Comparison of ENCODE assay signal across 8 mouse cellular contexts in the genomic region with DNA sequence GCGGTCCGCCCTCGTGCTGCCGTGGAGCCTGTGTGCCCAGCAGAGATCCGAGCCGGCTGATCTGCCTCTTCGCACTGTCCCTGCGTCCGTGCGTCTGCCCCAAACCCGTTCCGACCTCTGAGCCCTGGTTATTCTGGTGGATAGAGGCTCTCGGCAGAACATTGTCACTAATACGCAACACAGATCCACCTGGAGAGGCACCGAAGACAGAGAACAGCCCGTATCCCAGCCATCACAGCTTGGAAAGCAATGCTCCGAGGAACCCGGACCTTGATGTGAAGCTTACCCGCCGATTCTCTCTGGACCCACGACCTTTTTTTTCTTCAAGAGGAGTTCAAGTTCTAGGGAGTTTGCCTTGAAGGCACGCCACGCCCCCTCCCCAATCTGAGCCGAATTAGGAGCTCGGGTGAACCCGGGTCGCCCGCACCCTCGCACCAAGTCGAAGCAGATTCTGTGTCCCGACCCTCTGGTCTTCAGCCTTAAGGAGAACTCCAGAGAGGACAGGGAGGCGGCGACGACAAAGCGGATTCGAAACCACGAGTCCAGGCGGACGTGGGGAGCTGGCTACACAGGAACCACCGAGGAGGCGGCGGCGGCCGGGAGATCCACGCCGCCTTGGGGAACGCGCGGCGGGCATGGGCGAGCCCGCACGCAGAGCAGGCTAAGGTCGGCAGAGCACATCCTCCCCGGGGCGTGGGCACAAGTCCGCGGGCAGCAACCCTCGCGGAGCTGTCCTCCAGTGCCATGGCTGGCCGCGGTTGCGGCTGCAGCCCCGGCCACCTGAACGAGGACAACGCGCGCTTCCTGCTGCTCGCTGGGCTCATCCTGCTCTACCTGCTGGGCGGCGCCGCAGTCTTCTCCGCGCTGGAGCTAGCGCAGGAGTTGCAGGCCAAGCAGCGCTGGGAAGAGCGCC. TPM values are rescaled to one million over a fixed set of nuclear protein-coding genes. Genes with fewer than 3 reads are reported as not detected.
A peak's percentile ranks its signal among the peaks of the same experiment; 100 is the strongest.
DNase-seq lines count a peak whose midpoint lies in the region; ATAC-seq and TF ChIP-seq lines count a peak whose summit lies in the region.

No protein-coding gene starts in this region.

- H3K27me3 ChIP-seq in forebrain, embryonic 11.5 days (ENCODE audit: control insufficient read depth, insufficient read depth, low read length) = peaks cover 46% of the 10 kb centered on the region
- H3K27me3 ChIP-seq in limb, embryonic 12.5 days = peaks cover 76% of the 10 kb centered on the region
- H3K27me3 ChIP-seq in midbrain, embryonic 13.5 days = peaks cover 78% of the 10 kb centered on the region
- peaks cover 32% of the 10 kb centered on the region for H3K27me3 ChIP-seq in stomach, postnatal 0 days (ENCODE audit: control insufficient read depth, insufficient read depth, low read length)

- peak overlapping the region; percentile 96 for H3K4me2 ChIP-seq in forebrain, embryonic 11.5 days (ENCODE audit: low read depth, low read length, severe bottlenecking)
- peak overlapping the region; percentile 91 for H3K4me2 ChIP-seq in limb, embryonic 12.5 days
- H3K4me2 ChIP-seq in midbrain, embryonic 13.5 days (replicated peaks) = peak overlapping the region; percentile 94
- H3K4me2 ChIP-seq in stomach, postnatal 0 days (replicated peaks; ENCODE audit: low read depth) = peak overlapping the region; percentile 78

- no peak for TF ChIP-seq CTCF in stomach, postnatal 0 days (IDR thresholded peaks at IDR 0.05; ENCODE audit: low read depth)

- no peak for TF ChIP-seq EP300 in stomach, postnatal 0 days (optimal IDR thresholded peaks at IDR 0.05)

- ATAC-seq in forebrain, embryonic 11.5 days (replicated peaks; ENCODE audit: low FRiP score) = peak; percentile 43
- peak; percentile 47; the same call in 1 of the 2 replicates for ATAC-seq in limb, embryonic 12.5 days (ENCODE audit: insufficient number of reproducible peaks, insufficient read depth, low FRiP score, low TSS enrichment, low read depth)
- ATAC-seq in midbrain, embryonic 13.5 days = peak; percentile 55
- ATAC-seq in stomach, postnatal 0 days (ENCODE audit: low FRiP score, low TSS enrichment) = peak; percentile 45

- peak; percentile 32 to 64 for DNase-seq in left cerebral cortex, adult 18-20 months (ENCODE audit: low spot score in 2 of 2)
- DNase-seq in left cerebral cortex, adult 8-10 months (ENCODE audit: low spot score in 2 of 2) = no peak
- peak; percentile 60 for DNase-seq in adrenal gland, postnatal 10 days
- peak; percentile 74 for DNase-seq in forebrain, embryonic 11.5 days (ENCODE audit: low spot score)
- peak; percentile 44 for DNase-seq in heart, postnatal 4 days
- peak; percentile 56 for DNase-seq in stomach, postnatal 0 days (ENCODE audit: low spot score)

- H3K4me1 ChIP-seq in forebrain, embryonic 11.5 days (replicated peaks; ENCODE audit: control insufficient read depth, insufficient read depth, low read length) = peaks cover 12% of the 10 kb centered on the region
- H3K4me1 ChIP-seq in limb, embryonic 12.5 days (replicated peaks) = peaks cover 26% of the 10 kb centered on the region
- H3K4me1 ChIP-seq in midbrain, embryonic 13.5 days (replicated peaks) = peaks cover 32% of the 10 kb centered on the region
- peaks cover 8% of the 10 kb centered on the region for H3K4me1 ChIP-seq in stomach, postnatal 0 days (replicated peaks; ENCODE audit: control insufficient read depth, insufficient read depth)

- H3K9ac ChIP-seq in forebrain, embryonic 11.5 days (ENCODE audit: low read length) = peak overlapping the region; percentile 47
- peak overlapping the region; percentile 50 for H3K9ac ChIP-seq in limb, embryonic 12.5 days (replicated peaks)
- H3K9ac ChIP-seq in midbrain, embryonic 13.5 days (replicated peaks) = peak overlapping the region; percentile 65
- H3K9ac ChIP-seq in stomach, postnatal 0 days (ENCODE audit: low read length) = 0 out of 2 replicates have a peak overlapping the region, but pooled peaks have one; percentile 27

- H3K9me3 ChIP-seq in forebrain, embryonic 11.5 days (ENCODE audit: control insufficient read depth, low read length) = no peaks in the 10 kb centered on the region
- no peaks in the 10 kb centered on the region for H3K9me3 ChIP-seq in limb, embryonic 12.5 days
- no peaks in the 10 kb centered on the region for H3K9me3 ChIP-seq in midbrain, embryonic 13.5 days
- no peaks in the 10 kb centered on the region for H3K9me3 ChIP-seq in stomach, postnatal 0 days (ENCODE audit: control insufficient read depth, low read length)

- WGBS in forebrain, embryonic 11.5 days = under 1% methylated on average over 77 of the region's 77 CpGs
- WGBS in limb, embryonic 12.5 days = under 1% methylated on average over 77 of the region's 77 CpGs
- WGBS in midbrain, embryonic 13.5 days = under 1% methylated on average over 77 of the region's 77 CpGs
- under 1% methylated on average over 77 of the region's 77 CpGs for WGBS in stomach, postnatal 0 days

- H3K27ac ChIP-seq in forebrain, embryonic 11.5 days (ENCODE audit: low read depth, low read length) = no peak overlapping the region
- no peak overlapping the region for H3K27ac ChIP-seq in limb, embryonic 12.5 days
- H3K27ac ChIP-seq in midbrain, embryonic 13.5 days = no peak overlapping the region
- H3K27ac ChIP-seq in stomach, postnatal 0 days (replicated peaks) = no peak overlapping the region

- peak overlapping the region; percentile 50 for H3K4me3 ChIP-seq in forebrain, embryonic 11.5 days (ENCODE audit: low read depth, low read length)
- H3K4me3 ChIP-seq in limb, embryonic 12.5 days (replicated peaks) = peak overlapping the region; percentile 45
- peak overlapping the region; percentile 50 for H3K4me3 ChIP-seq in midbrain, embryonic 13.5 days (replicated peaks)
- peak overlapping the region; percentile 45 for H3K4me3 ChIP-seq in stomach, postnatal 0 days (ENCODE audit: low read depth, low read length)

- no peaks in the 10 kb centered on the region for H3K36me3 ChIP-seq in forebrain, embryonic 11.5 days (ENCODE audit: control insufficient read depth, insufficient read depth, low read length)
- no peaks in the 10 kb centered on the region for H3K36me3 ChIP-seq in limb, embryonic 12.5 days
- no peaks in the 10 kb centered on the region for H3K36me3 ChIP-seq in midbrain, embryonic 13.5 days
- H3K36me3 ChIP-seq in stomach, postnatal 0 days (ENCODE audit: control insufficient read depth, insufficient read depth, low read length) = no peaks in the 10 kb centered on the region

RNA-seq across cellular contexts. Expression of gene Kcnk13, which starts 1.2 kb away (rescaled TPM):
- 10 to 100 TPM in 1 of 2 experiments, 1 to 10 TPM in 1; 8.3 to 10.4 TPM for total RNA-seq in left cerebral cortex, adult 18-20 months (2021)
- total RNA-seq in left cerebral cortex, adult 8-10 months (2022) = 10 to 100 TPM in 2 of 4 experiments, 1 to 10 TPM in 2; 9.1 to 10.2 (median 9.7) TPM
- 1 to 10 TPM in 1 of 2 experiments, under 1 TPM in 1; 0.78 to 1.3 TPM for total RNA-seq in adrenal gland, postnatal 10 days (2021)
- polyA plus RNA-seq in forebrain, embryonic 11.5 days (2014; fragmentation: Nextera tagmentation; extraction: Ambion mirVana) = 0.33 and 0.79 TPM in 2 replicates
- total RNA-seq in heart, postnatal 4 days (2021) = under 1 TPM; 0.25 to 0.55 TPM
- 1.7 and 2.1 TPM in 2 replicates for polyA plus RNA-seq in limb, embryonic 12.5 days (2016; fragmentation: Nextera tagmentation; extraction: Ambion mirVana)
- polyA plus RNA-seq in midbrain, embryonic 13.5 days (2015; fragmentation: Nextera tagmentation; extraction: Ambion mirVana) = 0.27 and 0.46 TPM in 2 replicates
- polyA plus RNA-seq in stomach, postnatal 0 days (2015; fragmentation: Nextera tagmentation; extraction: Ambion mirVana) = 0.45 TPM in 2 replicates

Comparison
In these comparisons a context has a peak if more than half of its experiments do, and no peak if none do; other contexts are left out.
1. DNase-seq: peak in left cerebral cortex, adult 18-20 months (2 of 2), adrenal gland, postnatal 10 days (single experiment), forebrain, embryonic 11.5 days (single experiment), heart, postnatal 4 days (single experiment) and stomach, postnatal 0 days (single experiment); none in left cerebral cortex, adult 8-10 months (0 of 2).
2. RNA of gene Kcnk13, which starts 1.2 kb away (total RNA-seq): 8.3 to 10.4 TPM in left cerebral cortex, adult 18-20 months and 9.1 to 10.2 TPM in left cerebral cortex, adult 8-10 months; 0.78 to 1.3 TPM in adrenal gland, postnatal 10 days and 0.25 to 0.55 TPM in heart, postnatal 4 days; every median in the first group is over 4 times any median in the second.
3. Peak in every context shown above with its lines, with median percentiles within 50 percentile points of each other: ATAC-seq, H3K4me2 ChIP-seq, H3K4me3 ChIP-seq and H3K9ac ChIP-seq.